Mouse (Mus musculus) cerebellum, adult 2 months (tissue): ENCODE results near the gene Unc93a.
"Not testable (repeated sequence)": the region's sequence is repeated elsewhere in the genome, so short reads cannot be mapped to it uniquely, and the experiment has no call there.

ENCODE experiments used
- CTCF ChIP-seq: fragments of 200-500 bp; IDR thresholded peaks from 2 replicates; pipeline ENCODE4 v1.5.1; 2011; ENCODE audit warnings: low read depth, mild to moderate bottlenecking, control low read depth, low read length, moderate library complexity, borderline replicate concordance; ENCODE audit not compliant: insufficient read depth
- POLR2A ChIP-seq: fragments of 200-500 bp; IDR thresholded peaks from 2 replicates; pipeline ENCODE4 v1.6.1; 2011; ENCODE audit warnings: low read length, control low read depth, borderline replicate concordance; ENCODE audit not compliant: insufficient read depth

DNA sequence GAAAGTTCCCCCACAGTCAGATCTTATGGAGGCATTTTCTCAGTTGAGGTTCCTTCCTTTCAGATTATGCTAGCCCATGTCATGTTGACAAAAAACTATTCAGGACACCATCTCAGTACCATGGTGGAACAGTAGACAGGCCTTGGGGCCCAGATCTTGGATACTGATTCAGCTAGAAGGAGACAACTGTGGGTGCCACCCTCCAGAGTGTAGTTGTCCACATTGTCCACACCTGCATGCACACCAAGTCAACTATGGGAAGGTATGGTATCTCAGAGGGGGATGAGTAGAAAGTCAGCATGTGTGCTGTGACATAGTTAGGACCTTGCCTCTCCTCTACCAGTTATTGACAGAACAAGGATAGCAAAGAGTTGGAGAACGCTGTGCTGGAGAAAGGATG lies 40.1 kb downstream of the Unc93a start:
- not testable (repeated sequence) for TF ChIP-seq CTCF, POLR2A
